Mouse (Mus musculus) myocyte (in vitro differentiated cells): ENCODE data around the gene Nsun2.

Source experiments
- REST ChIP-seq: IDR thresholded peaks from one replicate; pipeline ENCODE4 v1.6.1; 2011; ENCODE audit warnings: mild to moderate bottlenecking, control low read depth, moderate library complexity; ENCODE audit not compliant: insufficient read depth, insufficient read length
- TCF3 ChIP-seq: IDR thresholded peaks from one replicate; pipeline ENCODE4 v1.6.1; 2011; ENCODE audit warnings: low read depth, control low read depth; ENCODE audit not compliant: insufficient read length

DNA sequence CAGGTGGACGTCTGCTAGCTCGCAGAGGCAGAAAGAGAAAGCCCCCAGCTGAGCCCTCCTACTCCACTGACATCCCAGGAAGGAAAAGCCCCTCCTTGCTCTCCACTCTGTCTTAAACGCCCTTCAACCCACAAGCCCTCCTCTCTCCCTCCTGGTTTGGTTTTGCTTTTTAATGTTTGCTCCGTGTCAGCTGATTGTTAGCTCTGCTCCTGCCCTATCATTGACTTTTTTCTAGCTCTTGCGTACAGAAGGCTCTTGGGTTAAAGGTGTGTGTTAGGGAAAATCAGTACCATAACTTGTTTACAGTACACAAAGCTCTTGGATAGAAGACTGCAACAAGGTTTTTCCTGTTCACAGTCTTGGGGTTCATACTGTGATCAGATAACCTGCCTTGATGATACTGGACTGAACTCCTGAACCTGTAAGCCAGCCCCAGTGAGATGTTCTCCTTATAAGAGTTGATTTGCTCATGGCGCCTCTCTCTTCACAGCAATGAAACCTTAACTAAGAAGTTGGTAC, 104.6 kb downstream of the Nsun2 start:
- TF ChIP-seq TCF3 = no peak
- TF ChIP-seq REST = no peak
